Mouse (Mus musculus) monocyte, adult 2 months (primary cell): ENCODE data around the gene Slc18a2.
A peak's percentile ranks its signal among the peaks of the same experiment; 100 is the strongest.

Experiments
- DNase-seq, 2 experiments: peaks; one replicate each; pipeline ENCODE4 v3.0.0; 2022; ENCODE audit warnings: low spot score in 2 of 2, low read depth in 1 of 2

Gene Slc18a2

DNA sequence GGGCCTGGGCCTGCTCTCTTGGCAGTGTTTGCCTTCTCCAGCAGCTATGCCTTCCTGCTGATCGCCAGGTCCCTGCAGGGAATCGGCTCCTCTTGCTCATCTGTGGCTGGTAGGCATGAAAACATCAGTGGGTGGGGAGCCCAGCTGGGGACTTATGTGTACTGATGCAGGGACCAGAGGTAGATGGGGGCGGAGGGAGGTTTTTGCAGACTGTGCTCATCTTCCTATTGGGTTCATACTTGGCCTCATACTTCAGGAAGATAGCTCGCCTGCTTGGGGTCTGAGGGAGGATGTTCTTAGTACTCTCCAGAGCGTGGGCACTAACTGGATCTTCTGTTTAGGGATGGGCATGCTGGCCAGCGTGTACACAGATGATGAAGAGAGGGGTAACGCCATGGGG, 12.5 kb downstream of the Slc18a2 start:
- no peak for DNase-seq

DNA sequence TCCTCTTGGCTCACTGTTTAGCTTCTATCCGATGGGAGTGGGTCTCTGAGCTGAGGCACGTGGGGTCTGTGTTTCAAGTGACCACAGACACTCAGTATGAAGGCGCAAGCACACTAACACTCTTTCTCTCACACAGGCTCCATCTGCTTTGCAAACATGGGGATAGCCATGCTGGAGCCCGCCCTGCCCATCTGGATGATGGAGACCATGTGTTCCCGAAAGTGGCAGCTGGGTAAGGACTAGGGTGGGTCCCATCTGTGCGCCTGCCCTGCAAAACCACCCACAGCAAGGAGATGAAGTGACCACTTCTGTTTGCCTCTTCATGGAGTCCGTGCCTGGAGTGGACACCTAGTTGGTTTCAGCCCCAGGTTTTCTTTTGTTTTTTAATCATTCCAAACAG, 15.7 kb downstream of the Slc18a2 start:
- DNase-seq, result no peak

DNA sequence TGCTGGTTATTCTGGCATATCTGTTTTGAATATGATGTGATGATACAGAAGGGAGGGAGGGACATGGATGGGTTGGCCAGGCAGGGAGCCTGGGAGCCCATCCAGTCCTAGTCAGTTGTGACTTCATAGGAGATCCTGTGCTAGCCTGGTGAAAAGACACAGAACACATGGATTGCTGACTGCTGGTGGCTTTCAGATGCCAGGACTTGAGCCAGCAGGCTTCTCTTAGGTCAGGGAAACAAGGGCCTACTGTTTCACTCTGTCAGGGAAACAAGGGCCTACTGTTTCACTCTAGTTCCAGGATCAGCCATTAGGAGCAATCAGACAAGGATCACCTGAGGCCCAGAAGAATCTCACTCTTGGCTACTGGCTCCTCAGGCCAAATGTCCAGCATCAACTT, 20.1 kb downstream of the Slc18a2 start:
- DNase-seq, result no peak

DNA sequence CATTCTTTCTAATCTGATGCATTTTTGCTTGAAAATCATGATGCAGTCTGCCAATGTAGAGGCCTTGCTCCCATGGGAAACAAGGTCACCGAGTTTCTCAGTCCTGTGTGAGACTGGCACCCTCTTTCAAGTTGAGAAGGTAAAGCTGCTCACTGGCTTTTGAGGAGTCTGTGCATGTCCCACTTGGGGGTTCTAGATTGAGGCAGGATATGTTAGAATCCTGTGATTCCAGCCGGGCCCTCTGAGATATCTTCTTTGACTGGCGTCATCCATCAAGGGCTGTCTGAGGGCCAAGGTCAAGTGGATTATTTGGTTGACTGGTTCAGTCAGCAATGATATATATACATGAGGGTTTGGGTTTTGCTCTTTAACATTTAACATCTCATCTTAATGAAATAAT, 21.3 kb downstream of the Slc18a2 start:
- DNase-seq, result no peak

DNA sequence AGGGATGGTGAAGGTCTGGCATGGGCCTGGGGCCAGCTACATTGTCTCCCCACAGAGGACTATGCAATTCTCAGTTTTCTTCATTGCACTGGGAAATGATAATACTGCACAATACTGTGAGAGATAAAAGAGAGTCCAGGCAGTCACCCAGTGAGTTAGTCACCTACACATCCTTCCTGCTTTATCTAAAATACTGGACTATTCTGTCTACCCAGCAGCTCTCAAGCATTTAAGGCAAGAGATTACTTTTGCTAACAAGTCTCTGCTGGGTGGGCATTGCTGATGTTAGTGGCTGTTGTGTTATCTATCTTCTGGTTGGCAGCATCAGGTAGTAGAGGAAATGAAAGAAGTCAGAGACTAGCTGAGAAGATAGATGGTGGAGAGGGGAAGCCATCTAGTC, 28.3 kb downstream of the Slc18a2 start:
- DNase-seq, result no peak

DNA sequence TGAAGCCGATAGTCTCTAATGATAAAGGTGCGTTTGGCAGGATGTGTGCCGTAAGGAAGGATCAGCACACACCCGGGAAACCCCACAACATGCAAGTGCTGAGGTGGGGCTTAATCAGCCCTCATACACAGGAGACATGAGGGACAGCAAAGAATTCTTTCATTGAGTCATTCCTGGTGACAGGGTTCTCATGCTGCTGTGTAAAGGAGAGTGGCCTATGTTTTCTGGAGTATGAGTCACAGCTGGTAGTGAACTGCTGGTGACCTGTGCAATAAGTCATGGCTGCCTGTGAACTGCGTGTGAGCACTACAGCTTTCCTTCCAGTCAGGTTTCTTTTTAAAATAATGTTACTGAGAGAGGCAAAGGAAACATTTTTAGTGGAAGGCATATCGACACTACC, 29.1 kb downstream of the Slc18a2 start:
- DNase-seq, result no peak

DNA sequence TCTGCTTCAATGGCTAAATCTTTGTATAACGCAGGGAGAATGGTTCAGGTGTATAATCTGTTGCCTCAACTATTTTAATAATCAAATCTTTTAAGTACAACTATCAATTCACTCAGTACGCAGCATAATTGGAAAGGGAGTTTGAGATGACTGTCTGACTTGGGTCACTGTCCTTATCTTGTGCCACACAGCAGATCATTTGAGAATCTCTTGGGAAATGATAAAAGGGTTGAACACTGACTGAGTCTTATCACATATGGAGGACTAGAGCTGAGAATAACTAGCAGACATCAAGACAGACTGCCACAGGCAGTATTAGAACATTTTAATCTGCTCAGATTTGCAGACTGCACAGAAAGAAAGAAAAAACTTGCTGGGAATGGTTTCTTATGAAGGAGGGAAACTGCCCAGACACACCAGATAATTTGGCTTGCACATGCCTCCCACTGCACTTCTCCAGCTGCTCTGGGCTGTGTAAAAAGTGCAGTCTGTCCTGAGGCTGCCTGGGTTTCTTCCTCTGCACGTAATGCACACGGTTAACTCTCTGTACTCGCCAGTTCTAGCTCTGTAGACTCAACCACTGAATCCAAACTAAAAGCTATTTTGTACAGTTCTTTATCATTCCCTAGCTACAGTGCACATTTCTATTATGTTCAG, 31.6 kb downstream of the Slc18a2 start:
- no peak for DNase-seq

DNA sequence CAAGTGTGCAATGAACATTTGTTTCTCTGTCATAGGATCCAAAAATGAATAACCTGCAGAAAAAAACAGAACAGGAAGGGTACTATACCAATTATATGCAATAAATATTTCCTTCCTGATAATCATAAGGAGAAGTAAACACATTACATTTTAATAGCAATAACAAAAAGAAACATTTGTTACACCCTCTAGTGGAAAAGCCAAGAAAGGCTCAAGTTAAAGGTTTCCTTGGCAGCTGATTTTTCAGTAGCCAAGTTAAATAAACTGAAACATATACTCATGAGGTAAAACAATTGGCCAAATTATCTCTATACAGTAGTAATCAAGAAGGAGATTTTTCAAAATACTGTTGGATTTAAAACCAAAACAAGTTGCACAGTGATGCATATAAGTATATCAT, 54.6 kb downstream of the Slc18a2 start:
- DNase-seq, result no peak

DNA sequence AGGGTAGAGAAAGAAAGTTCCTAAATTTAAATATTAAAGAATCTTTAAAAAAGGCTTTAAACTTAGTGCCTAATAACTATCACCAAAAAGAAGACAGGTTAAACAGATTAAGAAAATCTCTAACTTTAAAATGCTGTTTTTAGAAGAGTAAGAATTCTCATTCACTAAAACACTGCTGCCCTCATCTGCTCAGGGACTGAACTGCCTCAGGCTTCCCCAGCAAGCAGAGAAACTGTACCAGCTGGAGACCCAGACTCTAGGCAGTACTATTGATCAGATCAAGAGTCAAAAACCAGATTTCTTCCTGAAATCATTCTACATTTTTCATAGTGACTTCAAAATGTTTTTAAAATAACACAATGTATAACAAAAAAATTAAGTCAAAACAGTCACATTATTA, 55.9 kb downstream of the Slc18a2 start:
- no peak for DNase-seq

DNA sequence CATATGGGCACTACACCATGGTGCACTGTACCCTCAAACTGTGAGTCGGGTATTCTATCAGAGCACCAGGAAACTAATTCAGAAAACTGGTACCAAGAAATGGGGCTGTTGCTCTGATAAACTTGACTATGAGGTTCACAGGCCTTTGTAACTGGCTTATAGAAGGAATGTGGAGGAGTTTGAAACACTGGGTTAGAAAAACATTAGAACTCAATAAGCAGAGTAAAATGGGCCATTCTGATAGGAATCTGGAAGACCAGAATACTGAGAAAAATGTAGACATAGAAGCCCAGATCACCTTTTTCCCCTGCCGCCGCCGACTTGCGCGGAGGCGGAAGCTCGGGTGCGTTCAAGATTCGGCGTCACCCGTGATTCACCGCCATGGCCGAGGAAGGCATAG, 61.3 kb downstream of the Slc18a2 start, which contains the start of gene Rps12-ps3:
Rps12-ps3 (plus strand) TSS at position 301 of the 400 bp plus-strand sequence.
- no peak for DNase-seq

DNA sequence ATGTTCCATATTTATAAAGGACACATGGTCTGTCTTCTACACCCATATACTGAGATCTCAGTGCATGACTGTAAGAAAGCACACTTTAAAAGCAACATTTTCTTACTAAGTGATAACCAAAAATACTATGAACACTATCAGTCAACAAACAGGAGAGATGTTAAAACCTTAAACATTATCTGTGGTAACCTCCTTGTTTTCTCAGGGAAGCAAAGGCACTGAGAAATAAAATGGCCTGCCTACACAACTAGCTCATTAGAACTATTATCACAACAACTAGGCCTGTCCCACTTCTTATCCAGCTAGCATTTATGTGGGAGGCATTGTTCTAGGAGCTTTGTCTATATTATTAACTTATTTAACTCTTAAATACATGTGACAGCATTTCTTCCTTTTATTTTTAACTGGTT, 70.1 kb downstream of the Slc18a2 start:
- DNase-seq, result no peak

DNA sequence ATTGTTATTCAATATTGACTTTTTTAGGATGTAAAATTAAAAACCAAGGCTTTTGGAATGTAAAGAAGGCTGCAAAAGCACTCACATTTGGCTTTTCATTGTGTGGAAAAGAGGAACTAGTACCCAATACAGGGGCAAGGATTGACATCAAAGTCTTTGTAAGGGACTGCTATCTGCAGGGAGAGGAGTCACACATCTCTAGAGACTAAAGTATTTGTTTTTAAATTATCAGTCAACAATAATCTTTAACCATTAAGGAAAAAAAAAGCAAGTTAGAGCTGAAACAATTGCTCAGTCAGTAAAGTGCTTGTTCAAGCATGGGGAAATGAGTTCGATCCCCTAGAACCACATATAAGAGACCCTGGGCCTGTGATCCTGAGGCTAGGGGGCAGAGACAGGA, 76.0 kb downstream of the Slc18a2 start:
- no peak for DNase-seq

DNA sequence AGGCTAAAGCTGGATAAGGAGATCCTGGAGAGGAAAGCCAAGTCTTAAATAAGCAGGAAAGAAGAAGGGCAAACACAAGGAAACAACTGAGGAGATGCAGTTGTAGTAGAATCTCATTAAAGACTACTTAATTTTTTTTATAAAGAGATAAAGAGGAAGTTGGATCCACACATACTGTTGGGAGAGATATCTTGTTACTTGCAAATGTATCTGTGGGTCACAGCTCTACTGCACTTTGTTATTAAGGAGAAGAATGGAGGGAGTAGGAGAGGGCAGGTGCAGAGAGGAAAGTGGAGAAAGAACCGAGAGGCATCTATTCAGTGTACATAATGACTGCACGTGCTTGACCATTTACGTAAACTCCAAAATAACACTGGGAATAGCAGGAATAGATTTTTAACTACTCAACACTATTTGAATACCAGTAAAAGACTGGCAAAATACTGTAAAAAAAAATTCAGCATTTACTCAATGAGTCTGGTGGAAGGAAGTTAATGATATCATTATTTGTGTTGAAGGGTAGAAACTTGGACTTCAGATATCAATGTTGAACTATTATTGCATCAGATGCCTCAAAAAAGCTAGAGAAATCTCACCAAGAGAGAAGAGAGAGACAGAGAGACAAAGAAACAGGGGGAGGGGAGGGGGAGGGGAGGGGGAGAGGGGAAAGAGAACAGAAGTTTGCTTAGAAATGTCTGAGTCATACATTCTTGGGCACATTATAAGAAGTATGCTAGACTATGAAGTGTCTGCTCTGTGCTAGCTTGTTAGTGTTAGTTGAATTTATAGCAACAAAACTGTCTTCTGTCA, 77.4 kb downstream of the Slc18a2 start:
- no peak for DNase-seq

DNA sequence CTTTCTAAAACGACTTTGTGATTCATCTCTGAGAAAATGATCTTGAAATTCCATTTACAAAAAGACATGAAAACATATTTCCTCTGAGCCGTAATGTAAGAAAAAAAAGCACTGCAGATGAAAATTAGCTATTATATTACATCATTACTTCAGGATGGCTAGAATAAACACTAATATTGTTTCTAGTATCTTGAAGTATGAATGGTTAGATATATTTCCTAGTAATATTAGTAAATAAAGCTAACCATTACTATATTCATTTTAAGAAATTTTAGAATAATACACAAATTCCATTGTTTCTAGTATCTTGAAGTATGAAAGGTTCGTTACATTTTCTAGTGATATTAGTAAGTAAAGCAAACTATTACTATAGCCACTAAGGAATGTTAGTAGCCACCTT, 79.2 kb downstream of the Slc18a2 start:
- no peak for DNase-seq

DNA sequence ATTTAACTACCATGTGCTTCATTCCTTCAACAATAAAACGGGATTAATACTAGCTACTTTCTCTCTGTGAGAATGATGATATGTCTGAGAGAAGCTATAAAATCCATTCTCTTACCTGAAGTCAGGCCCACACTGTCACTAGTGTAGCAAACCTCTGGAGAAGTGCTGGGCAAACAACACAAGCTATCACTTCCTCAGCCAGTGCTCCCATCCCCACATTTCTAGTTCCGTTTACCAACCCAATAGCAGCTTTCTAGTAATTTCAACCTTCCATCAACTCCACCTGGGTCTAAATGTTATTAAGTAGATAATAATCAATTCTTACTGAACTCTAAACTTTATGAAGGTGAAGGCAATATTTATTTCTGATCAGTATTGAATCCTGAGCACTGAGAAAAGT, 82.3 kb downstream of the Slc18a2 start:
- DNase-seq, result no peak

DNA sequence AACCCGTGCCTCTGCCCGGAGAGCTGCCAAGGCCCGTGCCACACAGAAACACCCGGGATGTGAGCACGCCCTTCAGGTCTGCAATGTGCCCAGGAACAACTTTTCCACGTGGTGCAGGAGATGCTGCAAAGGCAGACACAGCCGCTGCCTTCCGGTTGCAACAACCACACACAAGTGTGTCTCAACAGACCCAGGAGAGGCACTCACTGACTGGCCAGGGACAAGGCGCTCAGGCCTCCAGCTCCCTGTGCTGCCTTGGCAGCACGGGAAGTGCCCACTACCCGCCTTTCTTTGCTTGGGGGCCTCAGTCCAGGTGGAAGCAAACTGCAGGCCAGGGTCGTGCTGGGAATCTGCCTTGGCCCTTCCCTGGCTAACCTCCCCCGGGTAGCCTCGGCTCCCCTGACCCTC, 83.6 kb downstream of the Slc18a2 start:
- peak; percentile 6 to 32 for DNase-seq

DNA sequence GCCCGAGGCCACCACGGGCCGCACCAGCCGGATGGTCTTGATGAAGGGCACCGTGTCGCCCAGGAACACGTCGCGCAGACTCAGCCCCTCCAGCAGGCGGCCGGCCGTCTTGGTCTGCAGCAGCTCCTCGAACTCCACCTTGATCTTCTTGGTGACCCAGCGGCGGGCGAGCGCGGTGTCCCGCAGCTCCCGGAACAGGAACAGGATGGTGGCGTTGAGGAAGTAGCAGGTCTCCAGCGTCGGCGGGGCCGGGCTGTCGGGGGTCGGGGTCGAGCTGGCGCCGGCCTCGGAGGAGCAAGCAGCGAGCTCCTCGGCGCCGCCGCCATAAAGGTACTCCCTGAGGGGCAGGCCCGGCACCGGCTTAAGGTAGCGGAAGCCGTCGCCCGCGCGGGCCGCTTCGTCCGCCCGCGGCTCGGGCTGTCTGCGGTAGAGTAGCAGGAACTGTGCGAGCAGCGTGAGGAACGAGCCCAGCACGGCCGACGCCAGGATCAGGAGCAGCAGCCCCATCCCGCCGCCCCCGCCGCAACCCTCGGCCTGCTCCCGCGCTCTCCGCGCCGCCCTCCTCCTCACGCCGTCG, 84.5 kb downstream of the Slc18a2 start:
- peak; percentile 47 to 56 for DNase-seq
